Mouse (Mus musculus) lung, embryonic 14.5 days (tissue): ENCODE measurements around the gene Gpr84. TPM values are rescaled to one million over a fixed set of nuclear protein-coding genes. Genes with fewer than 3 reads are reported as not detected.

Source experiments
- ATAC-seq: fragments of 200-750 bp; cut with Nextera tagmentation; 2 replicates; pipeline ENCODE4 v1.8.0; 2017; ENCODE audit warnings: mild to moderate bottlenecking, moderate TSS enrichment, moderate library complexity; ENCODE audit not compliant: insufficient read depth
- DNase-seq: peaks from one replicate; pipeline ENCODE4 v3.0.0-alpha.2; 2015
- H3K27ac ChIP-seq: fragments of 300-500 bp; sonication (generic); 2 replicates; pipeline ENCODE4 v1.5.1; 2014; ENCODE audit warnings: low read depth, mild to moderate bottlenecking, moderate library complexity
- H3K27me3 ChIP-seq: fragments of 300-500 bp; sonication (generic); 2 replicates; pipeline ENCODE4 v1.6.1; 2014; ENCODE audit warnings: low read length, control low read depth; ENCODE audit not compliant: insufficient read depth
- H3K36me3 ChIP-seq: fragments of 300-500 bp; sonication (generic); 2 replicates; pipeline ENCODE4 v1.6.1; 2014; ENCODE audit warnings: control low read depth; ENCODE audit not compliant: insufficient read depth
- H3K4me1 ChIP-seq: fragments of 300-500 bp; sonication (generic); 2 replicates; pipeline ENCODE4 v1.6.1; 2014; ENCODE audit warnings: antibody characterized with exemption, control low read depth; ENCODE audit not compliant: insufficient read depth
- H3K4me2 ChIP-seq: fragments of 300-500 bp; sonication (generic); 2 replicates; pipeline ENCODE4 v1.6.1; 2014; ENCODE audit warnings: mild to moderate bottlenecking
- H3K4me3 ChIP-seq: fragments of 300-500 bp; sonication (generic); 2 replicates; pipeline ENCODE4 v1.5.1; 2014; ENCODE audit warnings: low read depth, low read length
- H3K9ac ChIP-seq: fragments of 300-500 bp; sonication (generic); 2 replicates; pipeline ENCODE4 v1.6.1; 2014
- H3K9me3 ChIP-seq: fragments of 300-500 bp; sonication (generic); 2 replicates; pipeline ENCODE4 v1.6.1; 2016; ENCODE audit warnings: low read depth, low read length, control low read depth
- CTCF ChIP-seq: IDR thresholded peaks from 2 replicates; pipeline ENCODE4 v1.5.1; 2016; ENCODE audit warnings: antibody characterized with exemption, low read depth
- WGBS: fragments of 180-500 bp; shearing (Covaris S2); extraction: QIAGEN DNeasy Blood & Tissue Kit; methylation state at CpG from one replicate; pipeline ENCODE4 v1.1.7; 2014; 5-methylcytosine and 5-hydroxymethylcytosine counted together
- polyA plus RNA-seq: library from polyadenylated mRNA; unstranded; fragments of >200 nt; fragmentation: Nextera tagmentation; extraction: Ambion mirVana; gene quantifications from 2 replicates; pipeline ENCODE4 v1.2.1, GENCODE M21; 2014

Gene Gpr84
- polyA plus RNA-seq, 1 experiment from 2014 or later, result not detected

GRCm38 (mm10) chr15:103293375-103293774 lies 17.0 kb downstream of the Gpr84 start:
- Histone ChIP-seq H3K4me3 (no peak overlapping the region), H3K4me2 (no peak overlapping the region), H3K36me3 (peaks cover 77% of the 10 kb centered on the region), H3K27me3 (no peaks in the 10 kb centered on the region), H3K9ac (no peak overlapping the region), H3K4me1 (peaks cover 4% of the 10 kb centered on the region; the same call in 1 of the 2 replicates), H3K9me3 (no peaks in the 10 kb centered on the region; the same call in 1 of the 2 replicates), H3K27ac (no peak overlapping the region; the same call in 1 of the 2 replicates)
- peak; percentile 24; the same call in 1 of the 2 replicates for TF ChIP-seq CTCF
- no peak for ATAC-seq
- no peak for DNase-seq
- WGBS, result 91% methylated on average over 2 of the region's 2 CpGs

- H3K4me3 ChIP-seq, result no peak overlapping the region
- H3K27me3 ChIP-seq, result no peaks in the 10 kb centered on the region
- peaks cover 71% of the 10 kb centered on the region for H3K36me3 ChIP-seq
- ATAC-seq (no peak), DNase-seq (no peak)
- 89% methylated on average over 4 of the region's 4 CpGs for WGBS
- no peak overlapping the region for H3K9ac ChIP-seq
- H3K9me3 ChIP-seq, result no peaks in the 10 kb centered on the region; the same call in 1 of the 2 replicates
- H3K4me2 ChIP-seq, result no peak overlapping the region
- no peak overlapping the region for H3K27ac ChIP-seq
- H3K4me1 ChIP-seq, result peaks cover 4% of the 10 kb centered on the region; the same call in 1 of the 2 replicates
- TF ChIP-seq CTCF, result no peak
These were observed 17.6 kb downstream of the Gpr84 start for GRCm38 (mm10) chr15:103292673-103293345.

- H3K4me3 ChIP-seq, result no peak overlapping the region
- no peak overlapping the region for H3K9ac ChIP-seq
- DNase-seq, result no peak
- TF ChIP-seq CTCF, result no peak
- no peak overlapping the region for H3K27ac ChIP-seq
- no peaks in the 10 kb centered on the region; the same call in 1 of the 2 replicates for H3K9me3 ChIP-seq
- H3K4me2 ChIP-seq, result no peak overlapping the region
- 92% methylated on average over 9 of the region's 9 CpGs for WGBS
- peaks cover 65% of the 10 kb centered on the region for H3K36me3 ChIP-seq
- ATAC-seq, result no peak
- H3K4me1 ChIP-seq, result peaks cover 8% of the 10 kb centered on the region
- no peaks in the 10 kb centered on the region for H3K27me3 ChIP-seq
These were observed 19.6 kb downstream of the Gpr84 start for GRCm38 (mm10) chr15:103290843-103291242.

GRCm38 (mm10) chr15:103290417-103290816 lies 20.0 kb downstream of the Gpr84 start:
- DNase-seq, result no peak
- Histone ChIP-seq H3K4me2 (no peak overlapping the region), H3K36me3 (peaks cover 60% of the 10 kb centered on the region), H3K4me1 (peaks cover 9% of the 10 kb centered on the region), H3K9me3 (no peaks in the 10 kb centered on the region; the same call in 1 of the 2 replicates), H3K9ac (no peak overlapping the region), H3K27me3 (no peaks in the 10 kb centered on the region), H3K4me3 (no peak overlapping the region), H3K27ac (no peak overlapping the region)
- 70% methylated on average over 6 of the region's 6 CpGs for WGBS
- no peak for ATAC-seq
- no peak for TF ChIP-seq CTCF

DNA sequence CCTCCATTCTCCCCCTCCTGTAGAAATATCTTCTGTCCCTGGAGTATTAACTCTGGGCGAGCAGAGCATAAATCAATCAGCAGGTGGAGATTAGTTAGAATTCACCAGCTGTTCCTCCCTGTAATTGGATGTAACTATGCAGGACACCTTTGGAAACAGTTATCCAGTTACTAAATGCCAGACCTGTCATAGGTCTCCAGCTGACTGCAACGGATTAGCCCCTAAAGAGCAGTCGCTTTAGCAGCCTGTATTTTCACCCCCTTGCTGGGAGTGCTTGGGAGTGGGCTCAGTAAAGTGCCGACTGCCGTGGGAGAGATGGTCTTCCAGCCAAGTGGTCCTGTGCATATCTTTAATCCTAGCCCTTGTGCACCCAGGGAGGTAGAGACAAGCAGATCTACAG lies 20.8 kb downstream of the Gpr84 start:
- Histone ChIP-seq H3K9me3 (no peaks in the 10 kb centered on the region; the same call in 1 of the 2 replicates), H3K36me3 (peaks cover 57% of the 10 kb centered on the region), H3K4me3 (no peak overlapping the region), H3K4me2 (no peak overlapping the region), H3K4me1 (peaks cover 8% of the 10 kb centered on the region), H3K27ac (no peak overlapping the region), H3K9ac (no peak overlapping the region), H3K27me3 (no peaks in the 10 kb centered on the region)
- no peak for DNase-seq
- 57% methylated on average over 5 of the region's 5 CpGs for WGBS
- no peak for ATAC-seq
- TF ChIP-seq CTCF, result no peak

- Histone ChIP-seq H3K4me3 (no peak overlapping the region), H3K36me3 (peaks cover 29% of the 10 kb centered on the region), H3K9me3 (no peaks in the 10 kb centered on the region), H3K4me2 (no peak overlapping the region), H3K9ac (peak overlapping the region; percentile 8; the same call in 1 of the 2 replicates), H3K27me3 (no peaks in the 10 kb centered on the region), H3K27ac (peak overlapping the region; percentile 59), H3K4me1 (peaks cover 8% of the 10 kb centered on the region)
- no peak for TF ChIP-seq CTCF
- WGBS, result 55% methylated on average over 1 of the region's 1 CpGs
- no peak for ATAC-seq
- peak; percentile 78 for DNase-seq
These were observed 24.5 kb downstream of the Gpr84 start for GRCm38 (mm10) chr15:103285778-103286417.

- Histone ChIP-seq H3K4me2 (no peak overlapping the region), H3K27me3 (no peaks in the 10 kb centered on the region), H3K27ac (no peak overlapping the region), H3K4me3 (no peak overlapping the region), H3K9ac (no peak overlapping the region), H3K4me1 (peaks cover 8% of the 10 kb centered on the region), H3K9me3 (no peaks in the 10 kb centered on the region), H3K36me3 (peaks cover 20% of the 10 kb centered on the region)
- DNase-seq (peak; percentile 8), ATAC-seq (no peak)
- 36% methylated on average over 2 of the region's 2 CpGs for WGBS
- peak; percentile 36 for TF ChIP-seq CTCF
These were observed 25.8 kb downstream of the Gpr84 start for GRCm38 (mm10) chr15:103284647-103285046.
